Mouse (Mus musculus): ENCODE data around the gene Tpcn1. TPM values are rescaled to one million over a fixed set of nuclear protein-coding genes. Genes with fewer than 3 reads are reported as not detected.

Gene Tpcn1
- total RNA-seq, 2 experiments from 2014 or later: 47.6 to 50.9 TPM

- intact Hi-C loops (cut with DNase I; ENCODE audit: low total_unique reads): no loop called here
- peak; percentile 96 for DNase-seq
These were observed 24.0 kb upstream of the Tpcn1 start, which contains the start of the genes Rita1 and Ddx54 for GRCm38 (mm10) chr5:120612442-120612821. Gene Rita1, minus strand, starts transcription at chr5:120612589. Gene Ddx54, plus strand, starts transcription at chr5:120612739.

GRCm38 (mm10) chr5:120611416-120611815, 22.9 kb upstream of the Tpcn1 start:
- DNase-seq: no peak
- intact Hi-C loops (cut with DNase I; ENCODE audit: low total_unique reads): no loop called here

GRCm38 (mm10) chr5:120610906-120611305, 22.4 kb upstream of the Tpcn1 start:
- intact Hi-C loops (cut with DNase I; ENCODE audit: low total_unique reads): no loop called here
- DNase-seq: no peak

- no peak for DNase-seq
- intact Hi-C loops (cut with DNase I; ENCODE audit: low total_unique reads): loop anchor here (5.0 kb wide), 1 partner anchor 102 kb away; no protein-coding TSS in a partner anchor
These were observed 20.8 kb upstream of the Tpcn1 start for GRCm38 (mm10) chr5:120609246-120609775.

- intact Hi-C loops (cut with DNase I; ENCODE audit: low total_unique reads): loop anchor here (5.0 kb wide), 1 partner anchor 100 kb away; no protein-coding TSS in a partner anchor
These were observed 18.9 kb upstream of the Tpcn1 start for GRCm38 (mm10) chr5:120607335-120607734.

GRCm38 (mm10) chr5:120606590-120607200, 18.2 kb upstream of the Tpcn1 start:
- no peak for DNase-seq
- intact Hi-C loops (cut with DNase I; ENCODE audit: low total_unique reads): loop anchor here (5.0 kb wide), 1 partner anchor 99 kb away; no protein-coding TSS in a partner anchor

More at GRCm38 (mm10) chr5:120607335-120607734, 18.9 kb upstream of the Tpcn1 start:
- no peak for DNase-seq

- DNase-seq: peak; percentile 89
These were observed 17.2 kb upstream of the Tpcn1 start for GRCm38 (mm10) chr5:120605688-120606087.

GRCm38 (mm10) chr5:120605241-120605661, 16.8 kb upstream of the Tpcn1 start:
- DNase-seq: no peak
- intact Hi-C loops (cut with DNase I; ENCODE audit: low total_unique reads): loop anchor here (5.0 kb wide), 1 partner anchor 98 kb away; no protein-coding TSS in a partner anchor

More at GRCm38 (mm10) chr5:120605688-120606087, 17.2 kb upstream of the Tpcn1 start:
- intact Hi-C loops (cut with DNase I; ENCODE audit: low total_unique reads): loop anchor here (5.0 kb wide), 1 partner anchor 98 kb away; no protein-coding TSS in a partner anchor

GRCm38 (mm10) chr5:120604839-120605238, 16.4 kb upstream of the Tpcn1 start:
- intact Hi-C loops (cut with DNase I; ENCODE audit: low total_unique reads): loop anchor here (5.0 kb wide), 3 partner anchors 48 to 98 kb away; no protein-coding TSS in a partner anchor

GRCm38 (mm10) chr5:120603515-120603914, 15.0 kb upstream of the Tpcn1 start:
- intact Hi-C loops (cut with DNase I; ENCODE audit: low total_unique reads): loop anchor here (5.0 kb wide), 2 partner anchors 46 to 81 kb away; no protein-coding TSS in a partner anchor
- no peak for DNase-seq

More at GRCm38 (mm10) chr5:120604839-120605238, 16.4 kb upstream of the Tpcn1 start:
- peak; percentile 83 for DNase-seq

GRCm38 (mm10) chr5:120602210-120602609, 13.7 kb upstream of the Tpcn1 start:
- intact Hi-C loops (cut with DNase I; ENCODE audit: low total_unique reads): loop anchor here (5.0 kb wide), 2 partner anchors 45 to 80 kb away; no protein-coding TSS in a partner anchor
- DNase-seq: no peak

GRCm38 (mm10) chr5:120600946-120601668, 12.6 kb upstream of the Tpcn1 start:
- no peak for DNase-seq
- intact Hi-C loops (cut with DNase I; ENCODE audit: low total_unique reads): loop anchor here (5.0 kb wide), 2 partner anchors 44 to 79 kb away; no protein-coding TSS in a partner anchor

GRCm38 (mm10) chr5:120599625-120600024, 11.2 kb upstream of the Tpcn1 start:
- intact Hi-C loops (cut with DNase I; ENCODE audit: low total_unique reads): loop anchor here (5.0 kb wide), 2 partner anchors 42 to 77 kb away; no protein-coding TSS in a partner anchor

GRCm38 (mm10) chr5:120594485-120594884, 6.0 kb upstream of the Tpcn1 start:
- no peak for DNase-seq
- intact Hi-C loops (cut with DNase I; ENCODE audit: low total_unique reads): no loop called here

More at GRCm38 (mm10) chr5:120599625-120600024, 11.2 kb upstream of the Tpcn1 start:
- no peak for DNase-seq

GRCm38 (mm10) chr5:120592141-120592540, 3.7 kb upstream of the Tpcn1 start:
- no peak for DNase-seq
- intact Hi-C loops (cut with DNase I; ENCODE audit: low total_unique reads): no loop called here

- intact Hi-C loops (cut with DNase I; ENCODE audit: low total_unique reads): no loop called here
- no peak for DNase-seq
These were observed 2.0 kb upstream of the Tpcn1 start for GRCm38 (mm10) chr5:120590356-120591010.

GRCm38 (mm10) chr5:120587940-120588568, 419 bp downstream of the Tpcn1 start:
- intact Hi-C loops (cut with DNase I; ENCODE audit: low total_unique reads): no loop called here
- DNase-seq: no peak

GRCm38 (mm10) chr5:120587616-120587926, 902 bp downstream of the Tpcn1 start:
- intact Hi-C loops (cut with DNase I; ENCODE audit: low total_unique reads): no loop called here
- DNase-seq: no peak
